Mouse (Mus musculus) limb, embryonic 14.5 days (tissue): Measurements from ENCODE around the gene Rab6b. TPM values are rescaled to one million over a fixed set of nuclear protein-coding genes. Genes with fewer than 3 reads are reported as not detected.

Experiments used
- ATAC-seq: fragments of 200-750 bp; cut with Nextera tagmentation; 2 replicates; pipeline ENCODE4 v1.8.0; 2017; ENCODE audit warnings: low read depth, moderate number of reproducible peaks, moderate TSS enrichment; ENCODE audit not compliant: low FRiP score
- DNase-seq: peaks from one replicate; pipeline ENCODE4 v3.0.0-alpha.2; 2015; ENCODE audit warnings: low spot score
- H3K27ac ChIP-seq: fragments of 300-500 bp; sonication (generic); replicated peaks from 2 replicates; pipeline ENCODE4 v1.5.1; 2014; ENCODE audit warnings: low read depth, mild to moderate bottlenecking, low read length, moderate library complexity, mixed read lengths
- H3K27me3 ChIP-seq: fragments of 300-500 bp; sonication (generic); 2 replicates; pipeline ENCODE4 v1.6.1; 2014; ENCODE audit warnings: low read length, mixed read lengths; ENCODE audit not compliant: control insufficient read depth, insufficient read depth
- H3K36me3 ChIP-seq: fragments of 300-500 bp; sonication (generic); 2 replicates; pipeline ENCODE4 v1.6.1; 2014; ENCODE audit warnings: mild to moderate bottlenecking, low read length, moderate library complexity, mixed read lengths; ENCODE audit not compliant: control insufficient read depth, insufficient read depth
- H3K4me1 ChIP-seq: fragments of 300-500 bp; sonication (generic); 2 replicates; pipeline ENCODE4 v1.6.1; 2014; ENCODE audit warnings: antibody characterized with exemption, low read length, mixed read lengths; ENCODE audit not compliant: control insufficient read depth, insufficient read depth
- H3K4me2 ChIP-seq: fragments of 300-500 bp; sonication (generic); replicated peaks from 2 replicates; pipeline ENCODE4 v1.6.1; 2014; ENCODE audit warnings: low read depth, mild to moderate bottlenecking, low read length, moderate library complexity; ENCODE audit not compliant: severe bottlenecking
- H3K4me3 ChIP-seq: fragments of 300-500 bp; sonication (generic); replicated peaks from 2 replicates; pipeline ENCODE4 v1.5.1; 2014; ENCODE audit warnings: low read length
- H3K9ac ChIP-seq: fragments of 300-500 bp; sonication (generic); 2 replicates; pipeline ENCODE4 v1.6.1; 2014; ENCODE audit warnings: mild to moderate bottlenecking, low read depth, low read length, moderate library complexity; ENCODE audit not compliant: severe bottlenecking
- H3K9me3 ChIP-seq: fragments of 300-500 bp; sonication (generic); 2 replicates; pipeline ENCODE4 v1.6.1; 2016; ENCODE audit warnings: low read length; ENCODE audit not compliant: control insufficient read depth
- POLR2A ChIP-seq: fragments of 200-500 bp; IDR thresholded peaks from 2 replicates; pipeline ENCODE4 v1.8.0; 2012; ENCODE audit warnings: inconsistent platforms, mild to moderate bottlenecking, moderate library complexity, borderline replicate concordance; ENCODE audit not compliant: insufficient read depth, insufficient read length; ENCODE audit errors: extremely low read depth
- WGBS: fragments of 180-500 bp; shearing (Covaris S2); extraction: QIAGEN DNeasy Blood & Tissue Kit; methylation state at CpG from one replicate; pipeline ENCODE4 v1.1.7; 2014; 5-methylcytosine and 5-hydroxymethylcytosine counted together
- polyA plus RNA-seq, 2 experiments: library from polyadenylated mRNA; depleted of rRNA in 1 of 2; stranded (reverse) in 1 of 2; unstranded in 1 of 2; fragments of >200 nt; fragmentation: Nextera tagmentation in 1 of 2; extraction: Ambion mirVana in 1 of 2; gene quantifications; 2 replicates each; pipeline versions ENCODE4 v1.2.1 to v1.2.3; 2012 to 2014

Rab6b gene
- polyA plus RNA-seq, 2 experiments = 4.2 to 8.1 TPM

GRCm38 (mm10) chr9:103225464-103225863 is 113.9 kb downstream of the Rab6b start:
- Histone ChIP-seq H3K27ac (no peak overlapping the region), H3K27me3 (no peaks in the 10 kb centered on the region), H3K4me3 (no peak overlapping the region), H3K4me2 (no peak overlapping the region), H3K4me1 (0 out of 2 replicates have a peak, but pooled peaks cover 2% of the 10 kb centered on the region), H3K9ac (no peak overlapping the region), H3K36me3 (no peaks in the 10 kb centered on the region), H3K9me3 (no peaks in the 10 kb centered on the region)
- ATAC-seq (no peak), DNase-seq (no peak)
- WGBS = 58% methylated on average over 3 of the region's 3 CpGs
- TF ChIP-seq POLR2A = no peak

GRCm38 (mm10) chr9:103226806-103227205 is 115.2 kb downstream of the Rab6b start:
- no peak for ATAC-seq
- Histone ChIP-seq H3K27me3 (no peaks in the 10 kb centered on the region), H3K4me1 (0 out of 2 replicates have a peak, but pooled peaks cover 3% of the 10 kb centered on the region), H3K36me3 (no peaks in the 10 kb centered on the region), H3K4me2 (no peak overlapping the region), H3K27ac (no peak overlapping the region), H3K9me3 (no peaks in the 10 kb centered on the region), H3K9ac (no peak overlapping the region), H3K4me3 (no peak overlapping the region)
- WGBS = 88% methylated on average over 15 of the region's 15 CpGs
- no peak for DNase-seq
- TF ChIP-seq POLR2A = no peak

GRCm38 (mm10) chr9:103227760-103228159 is 116.2 kb downstream of the Rab6b start:
- Histone ChIP-seq H3K9ac (no peak overlapping the region), H3K4me2 (no peak overlapping the region), H3K27ac (no peak overlapping the region), H3K36me3 (no peaks in the 10 kb centered on the region), H3K9me3 (no peaks in the 10 kb centered on the region), H3K27me3 (no peaks in the 10 kb centered on the region), H3K4me3 (no peak overlapping the region), H3K4me1 (0 out of 2 replicates have a peak, but pooled peaks cover 3% of the 10 kb centered on the region)
- ATAC-seq = no peak
- no peak for TF ChIP-seq POLR2A
- DNase-seq = no peak
- 85% methylated on average over 16 of the region's 16 CpGs for WGBS

- Histone ChIP-seq H3K9ac (no peak overlapping the region), H3K4me2 (no peak overlapping the region), H3K36me3 (no peaks in the 10 kb centered on the region), H3K4me1 (0 out of 2 replicates have a peak, but pooled peaks cover 3% of the 10 kb centered on the region), H3K4me3 (no peak overlapping the region), H3K27me3 (no peaks in the 10 kb centered on the region), H3K9me3 (no peaks in the 10 kb centered on the region), H3K27ac (no peak overlapping the region)
- no peak for TF ChIP-seq POLR2A
- ATAC-seq (no peak), DNase-seq (no peak)
- 76% methylated on average over 13 of the region's 13 CpGs for WGBS
Measured at GRCm38 (mm10) chr9:103228370-103229003, 116.9 kb downstream of the Rab6b start.

GRCm38 (mm10) chr9:103229037-103229867 is 117.7 kb downstream of the Rab6b start:
- Histone ChIP-seq H3K9me3 (no peaks in the 10 kb centered on the region), H3K9ac (no peak overlapping the region), H3K4me1 (0 out of 2 replicates have a peak, but pooled peaks cover 3% of the 10 kb centered on the region), H3K27ac (no peak overlapping the region), H3K4me3 (no peak overlapping the region), H3K27me3 (no peaks in the 10 kb centered on the region), H3K36me3 (no peaks in the 10 kb centered on the region), H3K4me2 (no peak overlapping the region)
- WGBS = 78% methylated on average over 15 of the region's 15 CpGs
- no peak for TF ChIP-seq POLR2A
- DNase-seq = no peak
- ATAC-seq = no peak
